Mouse (Mus musculus) megakaryocyte, adult 5-6 weeks (primary cell): Measurements from ENCODE around the gene Pitpnc1. TPM values are rescaled to one million over a fixed set of nuclear protein-coding genes. Genes with fewer than 3 reads are reported as not detected.
A peak's percentile ranks its signal among the peaks of the same experiment; 100 is the strongest.

Experiments used
- ATAC-seq: 2 replicates; pipeline ENCODE4 v1.8.0; 2016; ENCODE audit warnings: mild to moderate bottlenecking, inconsistent platforms; ENCODE audit not compliant: poor library complexity, severe bottlenecking
- total RNA-seq, 2 experiments: library from RNA; stranded (forward) in 1 of 2; stranded (reverse) in 1 of 2; fragments of 153-499, 151-499 nt in 1 of 2; fragments of 221-1000, 200-1000 nt in 1 of 2; gene quantifications; 2 replicates each; pipeline versions ENCODE4 v1.2.3 to v1.2.4; 2015 to 2017

The Pitpnc1 gene
- total RNA-seq, 2 experiments from 2014 or later: 8.5 to 14.5 TPM

DNA sequence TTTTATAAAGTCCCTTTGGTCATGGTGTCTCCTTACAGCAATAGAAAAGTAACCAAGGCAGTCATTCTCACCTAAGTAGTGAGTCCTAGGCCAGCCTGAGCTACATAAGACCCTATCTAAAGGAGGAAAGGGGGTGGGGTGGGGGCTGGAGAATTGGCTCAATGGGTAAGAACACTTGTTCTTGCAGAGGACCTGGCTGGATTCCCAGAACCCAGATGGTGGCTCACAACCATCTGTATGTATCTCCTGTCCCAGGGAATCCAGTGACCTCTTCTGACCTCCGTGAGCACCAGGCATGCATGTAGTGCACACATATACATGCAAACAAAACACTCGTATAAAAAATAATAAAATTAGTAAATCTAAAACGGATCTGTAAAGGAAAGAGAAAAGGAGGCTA lies 24.8 kb downstream of the Pitpnc1 start:
- no peak for ATAC-seq

DNA sequence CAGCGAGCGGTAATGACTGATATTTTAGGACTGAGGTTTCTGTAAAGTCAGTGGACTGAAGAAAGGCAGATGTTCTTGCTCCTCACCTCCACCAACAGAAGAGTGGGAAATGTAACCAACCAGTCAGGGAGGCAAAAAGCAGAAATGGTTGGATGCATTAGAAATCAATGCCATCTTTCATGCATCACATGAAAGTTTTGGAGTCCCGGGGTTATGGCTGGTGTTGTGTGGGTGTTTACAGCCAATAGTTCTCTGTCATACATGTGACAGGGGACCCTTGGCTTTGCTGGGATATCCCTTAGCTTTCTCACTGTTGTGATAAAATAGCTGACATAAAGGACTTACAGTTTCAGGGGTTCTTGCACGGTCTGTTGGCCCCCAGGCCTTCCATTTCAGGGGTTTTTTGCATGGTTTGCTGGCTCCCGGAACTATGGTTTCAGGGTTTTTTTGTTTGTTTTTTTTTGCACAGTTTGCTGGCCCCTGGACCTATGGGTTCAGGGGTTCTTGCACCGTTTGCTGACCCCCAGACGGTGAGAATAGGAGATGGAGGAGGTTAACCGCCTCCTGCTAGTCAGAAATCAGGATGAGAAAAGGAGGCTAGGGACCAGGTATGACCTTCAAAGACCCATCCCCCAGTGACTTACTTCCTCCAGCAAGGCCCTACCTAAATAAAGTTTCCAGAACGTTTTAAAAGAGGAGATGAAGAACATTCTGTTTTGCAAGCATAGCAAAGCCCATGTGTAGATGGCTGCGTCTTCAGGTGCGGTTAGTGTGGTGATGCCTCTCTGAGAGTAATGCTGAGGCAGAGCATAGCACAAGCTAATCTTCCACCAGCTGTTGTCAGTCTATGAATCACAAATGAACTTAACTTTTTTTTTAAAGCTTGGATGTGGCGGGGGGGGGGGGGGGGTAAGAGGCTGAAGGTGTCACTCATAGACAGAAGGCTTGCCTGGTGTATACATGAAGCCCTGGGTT lies 27.1 kb downstream of the Pitpnc1 start:
- ATAC-seq: no peak

DNA sequence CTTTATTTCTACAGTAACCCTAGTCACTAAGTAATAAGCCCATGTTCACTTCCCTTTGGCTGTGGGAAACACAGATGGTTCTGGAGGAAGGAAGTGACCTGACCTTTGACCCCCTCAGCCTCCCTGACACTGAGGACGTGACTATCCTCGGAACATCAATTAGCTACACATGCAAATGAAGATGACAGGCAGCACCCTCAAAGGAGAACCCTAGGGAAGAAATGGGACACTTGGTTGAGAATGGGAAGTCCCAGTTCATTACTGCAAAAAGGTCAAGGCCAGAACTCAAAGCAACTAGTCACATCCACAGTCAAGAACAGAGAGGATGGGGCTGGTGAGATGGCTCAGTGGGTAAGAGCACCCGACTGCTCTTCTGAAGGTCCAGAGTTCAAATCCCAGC lies 29.4 kb downstream of the Pitpnc1 start:
- ATAC-seq: peak; percentile 45; the same call in 1 of the 2 replicates

DNA sequence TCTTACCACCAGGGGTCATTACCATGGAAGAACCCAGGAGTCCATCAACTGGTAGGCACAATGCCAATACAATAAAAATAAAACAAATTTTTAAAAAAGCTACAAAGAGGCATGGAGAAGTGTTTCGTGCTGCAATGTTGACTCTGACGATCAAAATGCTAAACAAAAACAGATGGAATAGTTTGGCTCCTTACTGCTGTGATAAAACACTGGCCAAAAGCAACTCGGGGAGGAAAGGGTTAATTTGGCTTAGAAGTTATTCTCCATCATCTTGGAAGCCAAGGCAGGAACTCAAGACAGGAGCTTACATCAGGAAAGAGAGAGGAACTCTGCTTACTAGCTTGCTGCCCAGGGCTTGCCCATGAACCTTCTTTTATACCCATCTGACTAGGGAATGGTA lies 32.4 kb downstream of the Pitpnc1 start:
- no peak for ATAC-seq

GRCm38 (mm10) chr11:107437723-107438122 lies 32.8 kb downstream of the Pitpnc1 start:
- no peak for ATAC-seq

DNA sequence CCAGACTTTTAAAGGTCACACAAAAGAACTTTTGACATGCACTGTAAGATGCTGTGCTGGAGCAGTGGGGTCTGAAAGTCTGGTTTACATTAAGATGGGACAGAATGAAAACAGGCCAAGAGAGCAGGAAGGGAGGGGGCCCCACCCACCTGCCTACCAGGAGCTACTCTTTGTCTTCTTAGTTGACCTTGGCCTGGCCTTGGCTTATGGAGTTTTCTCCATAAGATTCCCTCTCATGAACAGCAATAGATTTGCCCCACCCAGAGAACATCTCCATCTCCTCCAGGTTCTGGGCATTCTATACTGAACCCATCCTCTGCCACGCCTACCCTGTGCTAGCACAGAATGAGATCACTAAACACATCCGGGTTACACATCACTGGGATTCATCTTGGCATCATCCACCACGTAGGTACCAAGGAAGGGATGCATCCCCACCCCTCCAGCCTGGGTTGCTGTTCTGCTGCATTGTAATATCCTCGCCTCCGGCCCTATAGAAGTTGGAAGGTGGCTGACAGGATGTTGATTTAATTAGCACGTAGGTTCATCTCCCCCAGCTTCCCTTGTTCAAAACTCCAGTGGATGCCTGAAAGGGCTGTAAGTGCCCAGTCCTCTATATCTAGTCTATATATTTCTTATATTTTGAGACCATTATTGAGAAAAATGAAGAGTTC lies 34.6 kb downstream of the Pitpnc1 start:
- ATAC-seq: no peak

- no peak for ATAC-seq
Observed at GRCm38 (mm10) chr11:107431197-107431965, 39.1 kb downstream of the Pitpnc1 start.

GRCm38 (mm10) chr11:107428011-107428410 lies 42.5 kb downstream of the Pitpnc1 start:
- ATAC-seq: peak; percentile 91

GRCm38 (mm10) chr11:107424176-107424575 lies 46.3 kb downstream of the Pitpnc1 start:
- ATAC-seq: no peak

DNA sequence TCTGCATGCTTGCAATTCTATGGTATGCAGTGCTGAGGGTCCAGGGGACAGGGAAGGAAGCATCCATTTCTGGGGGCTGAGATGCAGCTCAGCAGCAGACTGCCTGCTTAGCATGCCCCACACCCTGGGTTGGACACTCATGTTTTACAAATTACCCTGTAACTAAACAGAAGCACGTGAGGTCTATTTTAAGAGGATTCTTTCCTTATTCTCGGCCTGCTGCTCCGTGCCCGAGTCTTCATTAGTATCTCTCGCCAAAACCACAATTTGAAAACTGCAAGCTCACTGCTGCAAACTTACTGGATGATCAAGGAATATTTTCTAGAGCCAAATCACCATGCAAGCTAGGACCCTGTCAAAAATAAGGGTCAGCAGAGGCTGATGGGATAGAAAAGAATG lies 48.1 kb downstream of the Pitpnc1 start:
- ATAC-seq: no peak

- no peak for ATAC-seq
Observed at GRCm38 (mm10) chr11:107421751-107422355, 48.6 kb downstream of the Pitpnc1 start.

DNA sequence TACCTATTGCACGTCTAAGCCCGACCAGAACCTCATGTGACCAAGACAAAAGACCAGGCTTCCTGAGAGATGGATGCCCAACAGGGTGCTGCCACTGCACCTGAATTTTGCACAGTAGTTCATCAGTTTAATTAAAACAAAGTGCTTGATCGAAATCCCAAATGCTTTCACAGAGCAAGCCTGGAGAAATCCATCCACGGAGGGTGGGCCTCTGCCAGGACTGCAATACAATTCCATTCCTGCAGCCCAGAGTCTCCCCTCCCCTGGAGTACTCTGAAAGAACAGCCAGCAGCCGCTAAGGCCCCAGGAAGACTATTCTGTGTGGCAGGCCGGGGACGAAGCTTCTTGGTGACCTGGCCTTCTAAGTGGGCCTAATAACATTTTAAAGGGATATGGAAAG lies 50.6 kb downstream of the Pitpnc1 start:
- no peak for ATAC-seq

DNA sequence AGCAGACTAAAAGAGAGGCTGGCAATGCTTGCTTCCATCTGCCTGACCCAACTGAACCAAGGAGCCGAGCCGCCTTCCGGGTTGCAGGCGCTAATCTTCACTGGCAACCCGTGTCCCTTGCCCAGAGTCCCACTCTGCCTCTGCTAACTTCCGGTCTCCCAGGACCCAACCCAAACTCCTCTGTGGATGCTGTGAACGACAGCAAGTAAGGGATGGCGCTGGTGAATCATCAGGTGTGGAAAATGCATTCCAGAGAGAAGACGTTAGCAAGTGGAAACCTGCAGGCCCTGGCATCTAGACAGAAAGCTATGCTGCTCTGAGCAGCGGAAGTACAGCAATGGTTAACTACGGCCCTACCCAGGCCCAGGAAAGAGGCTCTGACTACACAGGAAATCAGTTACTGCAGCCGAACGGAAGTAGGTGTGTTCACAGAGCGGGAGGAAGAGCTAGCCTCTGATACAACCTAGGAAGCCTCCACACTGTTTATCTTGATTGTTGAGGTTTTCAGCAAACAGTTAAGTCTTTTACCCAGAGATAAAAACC lies 53.4 kb downstream of the Pitpnc1 start:
- peak; percentile 94 for ATAC-seq

GRCm38 (mm10) chr11:107416561-107416926 lies 54.0 kb downstream of the Pitpnc1 start:
- ATAC-seq: no peak

GRCm38 (mm10) chr11:107415901-107416560 lies 54.5 kb downstream of the Pitpnc1 start:
- ATAC-seq: no peak

DNA sequence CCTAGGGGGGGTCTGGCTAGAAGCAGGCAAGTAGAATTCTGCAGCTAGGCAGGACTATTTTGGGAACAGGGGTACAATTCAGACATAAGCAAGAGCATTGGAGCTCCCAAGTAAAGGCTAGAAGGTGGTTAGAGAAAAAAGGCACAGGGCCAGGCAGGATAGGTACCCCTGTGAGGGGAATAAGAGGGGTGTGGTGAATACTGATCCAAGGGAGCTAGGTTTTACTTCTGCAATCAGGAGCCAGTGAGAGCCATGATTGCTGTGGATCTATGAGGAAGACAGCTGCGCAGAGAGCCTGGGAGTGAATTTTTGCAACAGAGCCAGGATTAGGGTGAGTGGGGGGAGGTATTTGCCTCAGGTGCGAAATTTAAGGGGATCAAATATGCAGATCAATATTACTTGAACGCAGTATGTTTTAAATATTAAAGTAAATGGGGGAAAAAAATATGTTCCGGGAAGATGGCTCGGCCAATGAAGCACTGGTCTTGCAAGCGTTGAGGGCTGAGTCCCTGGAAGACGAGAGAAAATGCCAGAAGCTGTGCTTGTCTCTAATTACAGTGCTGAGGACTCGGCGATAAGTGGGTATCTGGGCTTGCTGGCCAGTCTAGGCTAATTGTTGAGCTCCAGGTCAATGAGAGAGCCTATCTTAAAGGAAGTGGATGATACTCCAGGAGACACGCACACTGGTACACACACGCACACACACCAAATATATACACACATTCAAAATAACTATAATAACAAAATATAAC lies 55.3 kb downstream of the Pitpnc1 start:
- ATAC-seq: 0 out of 2 replicates have a peak, but pooled peaks have one; percentile 16

DNA sequence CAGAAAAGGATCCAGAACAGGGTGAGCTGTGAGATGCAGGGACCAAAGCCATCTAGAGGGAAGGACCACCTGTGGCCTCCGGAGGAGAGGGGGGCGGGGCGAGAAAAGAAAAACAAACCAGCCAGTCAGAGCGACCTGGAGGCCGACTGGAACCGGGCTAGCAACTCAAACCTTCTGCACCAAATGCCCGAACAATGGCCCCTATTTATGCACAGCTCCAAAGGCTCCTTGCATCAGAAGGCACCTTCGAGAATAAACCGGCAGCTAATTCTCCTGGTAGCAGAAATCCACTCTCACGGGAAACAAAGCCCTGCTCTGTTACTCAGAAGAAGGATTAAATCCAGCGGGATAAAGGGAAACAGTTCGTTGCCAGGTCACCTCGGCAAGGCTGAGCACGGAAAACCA lies 57.2 kb downstream of the Pitpnc1 start:
- no peak for ATAC-seq

- no peak for ATAC-seq
Observed at GRCm38 (mm10) chr11:107412128-107412527, 58.4 kb downstream of the Pitpnc1 start.

- ATAC-seq: no peak
Observed at GRCm38 (mm10) chr11:107411576-107411975, 58.9 kb downstream of the Pitpnc1 start.
